Mouse (Mus musculus) stomach, embryonic 14.5 days (tissue): ENCODE results near the gene Tmprss7. TPM values are rescaled to one million over a fixed set of nuclear protein-coding genes. Genes with fewer than 3 reads are reported as not detected.

Experiments
- ATAC-seq: fragments of 200-750 bp; cut with Nextera tagmentation; 2 replicates; pipeline ENCODE4 v1.8.0; 2017; ENCODE audit warnings: low read depth, moderate TSS enrichment; ENCODE audit not compliant: insufficient number of reproducible peaks, insufficient read depth, low FRiP score
- H3K27ac ChIP-seq: fragments of 300-500 bp; sonication (generic); 2 replicates; pipeline ENCODE4 v1.5.1; 2014; ENCODE audit warnings: mild to moderate bottlenecking, low read length, moderate library complexity, mixed read lengths
- H3K27me3 ChIP-seq: fragments of 300-500 bp; sonication (generic); 2 replicates; pipeline ENCODE4 v1.6.1; 2014; ENCODE audit warnings: low read length, control low read depth, mixed read lengths; ENCODE audit not compliant: control insufficient read depth, insufficient read depth
- H3K36me3 ChIP-seq: fragments of 300-500 bp; sonication (generic); 2 replicates; pipeline ENCODE4 v1.6.1; 2014; ENCODE audit warnings: mild to moderate bottlenecking, control low read depth, low read length, moderate library complexity, mixed read lengths; ENCODE audit not compliant: control insufficient read depth, insufficient read depth
- H3K4me1 ChIP-seq: fragments of 300-500 bp; sonication (generic); 2 replicates; pipeline ENCODE4 v1.6.1; 2014; ENCODE audit warnings: low read length, control low read depth, mixed read lengths; ENCODE audit not compliant: control insufficient read depth, insufficient read depth
- H3K4me2 ChIP-seq: fragments of 300-500 bp; sonication (generic); replicated peaks from 2 replicates; pipeline ENCODE4 v1.6.1; 2014; ENCODE audit warnings: low read depth, low read length, control low read depth
- H3K4me3 ChIP-seq: fragments of 300-500 bp; sonication (generic); 2 replicates; pipeline ENCODE4 v1.5.1; 2014; ENCODE audit warnings: low read depth, low read length, control low read depth
- H3K9ac ChIP-seq: fragments of 300-500 bp; sonication (generic); replicated peaks from 2 replicates; pipeline ENCODE4 v1.6.1; 2014; ENCODE audit warnings: low read depth, mild to moderate bottlenecking, control low read depth, low read length, moderate library complexity, mixed read lengths
- H3K9me3 ChIP-seq: fragments of 300-500 bp; sonication (generic); 2 replicates; pipeline ENCODE4 v1.6.1; 2016; ENCODE audit warnings: low read depth, low read length, control low read depth; ENCODE audit not compliant: control insufficient read depth
- WGBS: fragments of 180-500 bp; shearing (Covaris S2); extraction: QIAGEN DNeasy Blood & Tissue Kit; methylation state at CpG from one replicate; pipeline ENCODE4 v1.1.7; 2014; 5-methylcytosine and 5-hydroxymethylcytosine counted together
- polyA plus RNA-seq: library from polyadenylated mRNA; unstranded; fragments of >200 nt; fragmentation: Nextera tagmentation; extraction: Ambion mirVana; gene quantifications from 2 replicates; pipeline ENCODE4 v1.2.1, GENCODE M21; 2014

The Tmprss7 gene
- polyA plus RNA-seq, 1 experiment from 2014 or later = not detected

DNA sequence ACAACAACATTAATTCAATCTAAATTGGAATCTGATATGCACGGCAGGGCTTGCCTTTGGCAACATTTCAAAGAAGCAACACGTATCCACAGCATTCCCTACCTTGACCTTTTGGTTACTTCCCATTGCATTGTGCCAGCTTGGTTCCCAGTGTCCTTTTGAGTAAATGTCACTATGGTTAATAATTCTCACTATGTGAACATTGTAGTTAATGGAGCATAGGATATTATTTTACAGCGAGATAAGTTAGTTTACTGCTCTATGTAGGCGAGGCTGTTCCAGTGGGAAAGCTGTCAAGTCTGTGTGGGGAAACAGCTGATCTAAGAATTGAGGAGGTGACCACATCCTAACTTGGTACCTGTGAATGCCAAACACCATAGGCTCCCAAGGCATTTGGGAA is 23.5 kb downstream of the Tmprss7 start:
- Histone ChIP-seq H3K4me3 (no peak overlapping the region), H3K4me1 (no peaks in the 10 kb centered on the region), H3K9ac (no peak overlapping the region), H3K9me3 (no peaks in the 10 kb centered on the region), H3K36me3 (no peaks in the 10 kb centered on the region), H3K27ac (no peak overlapping the region), H3K27me3 (no peaks in the 10 kb centered on the region), H3K4me2 (no peak overlapping the region)
- 0 out of 2 replicates have a peak, but pooled peaks have one; percentile 28 for ATAC-seq
- 63% methylated on average over 4 of the region's 4 CpGs for WGBS

DNA sequence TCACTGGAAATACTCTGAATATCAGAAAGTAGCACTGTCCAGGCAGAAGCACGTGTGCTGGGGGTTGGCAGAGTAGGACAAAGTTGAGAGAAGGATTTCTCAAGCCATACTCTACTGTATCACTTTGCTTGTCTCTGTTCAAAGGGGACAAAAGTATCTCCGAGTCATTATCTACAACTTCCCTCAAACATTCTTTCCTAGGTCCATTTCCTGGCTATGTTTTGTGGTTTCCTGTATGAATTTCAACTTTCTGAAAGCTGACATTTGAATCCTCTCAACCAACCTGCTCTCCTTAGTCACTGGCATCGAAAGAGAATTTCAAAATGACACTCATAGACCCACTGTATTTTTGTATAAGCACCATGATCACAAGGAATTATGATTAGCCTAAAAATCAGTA is 25.3 kb downstream of the Tmprss7 start:
- ATAC-seq = no peak
- H3K27me3 ChIP-seq = no peaks in the 10 kb centered on the region

DNA sequence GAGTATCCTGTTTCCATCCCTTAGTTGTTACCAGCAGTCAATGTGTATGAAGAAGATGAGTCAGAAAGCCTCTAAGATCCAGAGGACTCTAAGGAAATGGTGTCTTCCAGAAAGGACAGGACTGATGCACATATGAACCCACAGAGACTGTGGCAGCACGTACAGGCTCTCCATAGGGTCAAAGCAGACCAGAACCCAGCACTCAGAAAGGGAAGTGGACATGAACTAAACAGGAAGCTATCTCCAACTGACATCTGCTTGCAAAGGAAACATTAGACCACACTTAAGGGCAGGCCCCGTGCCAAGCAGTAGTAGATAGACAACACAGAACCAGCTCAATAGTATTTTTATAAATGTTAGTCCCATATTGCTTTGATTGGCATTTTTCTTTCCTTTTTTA is 27.3 kb downstream of the Tmprss7 start:
- no peak overlapping the region for H3K4me2 ChIP-seq
- no peaks in the 10 kb centered on the region for H3K27me3 ChIP-seq
- H3K4me1 ChIP-seq = no peaks in the 10 kb centered on the region
- H3K27ac ChIP-seq = no peak overlapping the region
- no peak overlapping the region for H3K4me3 ChIP-seq
- 68% methylated on average over 2 of the region's 2 CpGs for WGBS
- ATAC-seq = no peak
- H3K36me3 ChIP-seq = no peaks in the 10 kb centered on the region
- H3K9ac ChIP-seq = no peak overlapping the region
- no peaks in the 10 kb centered on the region for H3K9me3 ChIP-seq

More for the DNA sequence above, 25.3 kb downstream of the Tmprss7 start:
- 70% methylated on average over 3 of the region's 3 CpGs for WGBS
- Histone ChIP-seq H3K27ac (no peak overlapping the region), H3K9ac (no peak overlapping the region), H3K36me3 (no peaks in the 10 kb centered on the region), H3K9me3 (no peaks in the 10 kb centered on the region), H3K4me2 (no peak overlapping the region), H3K4me3 (no peak overlapping the region), H3K4me1 (no peaks in the 10 kb centered on the region)

DNA sequence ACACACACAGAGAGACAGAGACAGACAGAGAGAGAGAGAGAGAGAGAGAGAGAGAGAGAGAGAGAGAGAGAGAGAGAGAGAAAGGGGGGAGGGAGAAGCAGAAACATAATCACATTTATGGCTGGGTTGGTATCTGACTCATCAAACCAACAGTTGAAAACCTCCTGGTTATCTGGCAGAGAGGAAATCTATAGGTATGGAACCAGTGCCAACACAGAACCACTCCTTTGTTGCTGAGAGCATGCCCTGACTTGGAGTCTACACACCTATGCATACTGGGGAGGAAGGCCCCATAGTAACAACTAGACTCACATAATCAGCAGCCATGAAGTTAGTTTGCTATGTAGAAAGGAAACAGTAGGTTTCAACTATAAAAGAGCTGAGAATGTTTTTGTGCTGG is 31.1 kb downstream of the Tmprss7 start:
- Histone ChIP-seq H3K27ac (no peak overlapping the region), H3K9ac (no peak overlapping the region), H3K27me3 (no peaks in the 10 kb centered on the region), H3K4me2 (no peak overlapping the region), H3K4me3 (no peak overlapping the region), H3K36me3 (no peaks in the 10 kb centered on the region), H3K9me3 (no peaks in the 10 kb centered on the region), H3K4me1 (no peaks in the 10 kb centered on the region)
- ATAC-seq = no peak

DNA sequence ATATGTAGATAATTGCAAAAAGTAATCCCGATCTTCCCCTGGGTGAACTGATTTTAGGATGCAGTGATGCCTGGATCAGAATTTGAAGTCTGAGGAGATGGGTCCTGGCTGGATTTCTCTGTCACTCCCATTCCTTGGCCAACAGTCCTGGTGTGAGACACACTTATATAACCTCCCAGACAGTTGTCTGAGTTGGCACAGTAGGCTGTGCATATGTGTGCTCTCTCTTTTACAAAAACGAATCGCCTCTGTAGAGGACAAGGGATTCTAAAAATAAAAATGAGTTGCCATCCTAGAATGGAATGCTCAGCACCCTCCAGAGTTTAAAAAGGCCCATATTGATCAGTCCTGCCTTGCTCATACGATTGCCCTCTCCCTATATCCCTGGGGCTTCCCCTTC is 33.9 kb downstream of the Tmprss7 start:
- Histone ChIP-seq H3K27me3 (no peaks in the 10 kb centered on the region), H3K9me3 (no peaks in the 10 kb centered on the region), H3K9ac (no peak overlapping the region), H3K36me3 (no peaks in the 10 kb centered on the region), H3K4me2 (no peak overlapping the region), H3K4me3 (no peak overlapping the region), H3K27ac (no peak overlapping the region), H3K4me1 (no peaks in the 10 kb centered on the region)
- WGBS = 88% methylated on average over 4 of the region's 4 CpGs
- no peak for ATAC-seq

DNA sequence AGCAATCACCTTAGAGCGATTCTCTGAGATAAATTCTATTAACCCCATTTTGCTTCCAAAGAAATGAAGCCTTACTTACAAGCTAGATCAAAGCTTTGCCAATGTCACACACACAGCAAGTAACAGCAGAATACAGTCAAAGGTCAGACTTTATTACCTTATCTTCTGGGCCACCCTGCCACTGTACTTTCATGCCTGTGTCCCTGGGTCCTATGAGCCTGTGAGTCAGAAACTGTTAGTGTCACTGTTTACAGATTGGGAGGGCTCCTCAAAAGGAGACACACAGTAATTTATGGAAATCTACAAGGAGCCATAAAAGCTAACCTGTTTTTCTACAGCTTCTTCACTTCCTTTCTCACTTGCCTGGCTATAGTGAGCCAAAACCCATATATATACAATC is 35.2 kb downstream of the Tmprss7 start:
- H3K9ac ChIP-seq = no peak overlapping the region
- no peaks in the 10 kb centered on the region for H3K9me3 ChIP-seq
- 96% methylated on average over 1 of the region's 1 CpGs for WGBS

DNA sequence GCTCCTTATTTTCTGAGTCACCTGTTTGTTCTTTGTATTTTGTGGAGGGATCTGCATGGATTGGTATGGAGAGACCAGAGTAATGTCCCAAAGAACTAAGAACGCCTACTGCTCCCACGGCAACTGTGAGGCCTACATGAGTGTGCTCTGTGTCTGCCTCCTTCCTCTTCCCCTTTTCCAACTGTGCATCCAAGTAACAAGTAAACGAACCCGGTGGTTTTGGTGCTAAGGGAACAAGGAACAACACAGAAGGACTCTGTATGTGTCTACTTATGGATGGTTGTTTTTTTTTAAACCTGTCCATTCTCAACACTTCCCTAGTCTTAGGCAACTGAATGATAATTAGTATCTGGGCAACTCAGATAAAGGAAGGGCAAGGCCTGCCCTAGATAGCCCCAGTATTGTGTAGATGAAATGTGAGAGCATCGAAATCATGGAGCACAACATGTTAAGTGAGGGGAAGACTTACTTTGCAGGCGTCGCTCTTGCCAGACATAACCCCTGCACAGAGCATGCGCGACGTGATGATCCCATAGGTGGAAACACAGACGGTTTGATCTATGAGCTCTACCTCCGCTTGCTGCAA is 35.8 kb downstream of the Tmprss7 start:
- Histone ChIP-seq H3K4me1 (no peaks in the 10 kb centered on the region; the same call in 1 of the 2 replicates), H3K9ac (no peak overlapping the region), H3K27ac (no peak overlapping the region), H3K4me3 (no peak overlapping the region), H3K36me3 (no peaks in the 10 kb centered on the region), H3K9me3 (no peaks in the 10 kb centered on the region), H3K4me2 (no peak overlapping the region), H3K27me3 (no peaks in the 10 kb centered on the region)
- WGBS = 91% methylated on average over 12 of the region's 12 CpGs
- ATAC-seq = no peak

More for the DNA sequence above, 35.2 kb downstream of the Tmprss7 start:
- Histone ChIP-seq H3K4me3 (no peak overlapping the region), H3K4me1 (no peaks in the 10 kb centered on the region; the same call in 1 of the 2 replicates), H3K27ac (no peak overlapping the region), H3K27me3 (no peaks in the 10 kb centered on the region), H3K4me2 (no peak overlapping the region), H3K36me3 (no peaks in the 10 kb centered on the region)
- no peak for ATAC-seq

DNA sequence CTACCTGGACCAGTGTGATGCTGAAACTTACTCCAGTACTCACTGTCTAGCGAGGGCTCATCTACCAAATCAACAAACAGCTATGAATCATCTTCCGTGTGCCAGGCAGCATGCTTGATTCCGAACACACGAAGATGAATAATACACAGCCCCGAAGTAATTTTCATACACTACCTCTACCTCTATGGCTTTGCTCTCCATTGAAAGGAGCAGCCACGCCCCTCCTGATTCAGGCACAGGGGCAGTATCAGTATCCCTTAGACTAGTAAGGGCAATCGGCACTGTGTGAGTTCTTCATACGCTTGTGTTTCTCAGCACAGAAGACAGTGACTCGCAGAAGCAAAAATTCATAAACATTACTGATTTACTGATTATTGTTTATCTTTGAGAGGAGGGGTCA is 39.0 kb downstream of the Tmprss7 start:
- no peaks in the 10 kb centered on the region for H3K36me3 ChIP-seq
- H3K27me3 ChIP-seq = no peaks in the 10 kb centered on the region
- no peaks in the 10 kb centered on the region; the same call in 1 of the 2 replicates for H3K4me1 ChIP-seq
- H3K9me3 ChIP-seq = no peaks in the 10 kb centered on the region
- peak overlapping the region; percentile 67 for H3K4me2 ChIP-seq
- H3K4me3 ChIP-seq = peak overlapping the region; percentile 32; the same call in 1 of the 2 replicates
- no peak overlapping the region for H3K27ac ChIP-seq
- ATAC-seq = peak; percentile 19; the same call in 1 of the 2 replicates
- WGBS = 61% methylated on average over 9 of the region's 9 CpGs
- H3K9ac ChIP-seq = no peak overlapping the region

DNA sequence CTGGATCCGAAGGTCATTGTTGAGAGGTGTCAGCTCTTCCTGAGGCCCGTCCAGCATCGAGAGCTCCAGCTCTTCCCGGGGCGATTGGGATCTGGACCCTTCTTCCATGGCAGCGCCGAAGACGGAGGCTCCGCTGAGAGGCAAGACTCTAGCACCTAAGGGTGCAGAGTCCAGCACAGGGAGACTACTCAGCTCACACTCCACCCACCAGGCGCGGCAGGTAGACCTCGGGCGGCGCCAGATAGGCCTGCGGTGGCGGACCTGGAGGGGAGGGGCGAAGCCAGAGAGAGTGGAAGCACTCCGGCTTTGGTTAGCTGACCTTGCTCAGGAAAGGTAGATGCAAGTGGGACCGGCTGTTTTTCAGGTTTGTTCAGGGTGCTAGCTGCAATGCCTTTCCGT is 39.5 kb downstream of the Tmprss7 start, which contains the start of gene BC016579:
TSS of gene BC016579 (minus strand) at position 135 of the 399 bp plus-strand sequence.
- peak within 1 kb of the TSS; percentile 67 for H3K4me2 ChIP-seq
- 0 out of 2 replicates have a peak within 1 kb of the TSS, but pooled peaks have one; percentile 15 for H3K27ac ChIP-seq
- 5% methylated on average over 20 of the region's 20 CpGs for WGBS
- no peaks in the 10 kb centered on the region for H3K9me3 ChIP-seq
- H3K4me3 ChIP-seq = peak within 1 kb of the TSS; percentile 32
- no peak within 1 kb of the TSS for H3K9ac ChIP-seq
- no peaks in the 10 kb centered on the region; the same call in 1 of the 2 replicates for H3K4me1 ChIP-seq
- peak; percentile 90 for ATAC-seq
- H3K36me3 ChIP-seq = no peaks in the 10 kb centered on the region
- H3K27me3 ChIP-seq = no peaks in the 10 kb centered on the region
